Mouse (Mus musculus) adrenal gland, postnatal 14 days (tissue): Measurements from ENCODE around the gene Il17c. TPM values are rescaled to one million over a fixed set of nuclear protein-coding genes. Genes with fewer than 3 reads are reported as not detected.
A peak's percentile ranks its signal among the peaks of the same experiment; 100 is the strongest.

ENCODE experiments used
- DNase-seq: peaks from one replicate; pipeline ENCODE4 v3.0.0; 2021; ENCODE audit warnings: mixed read lengths
- long read RNA-seq, 2 experiments: library from polyadenylated mRNA; stranded (forward); transcript quantifications; one replicate each; pipeline ENCODE4 v2.0.0; 2021
- total RNA-seq: library from RNA; stranded (reverse); gene quantifications from 2 replicates; pipeline ENCODE4 v1.2.3, GENCODE M21; 2021

The Il17c gene
- not detected in 2 replicates for total RNA-seq
- long read RNA-seq, experiment 1: 0 reads
- long read RNA-seq, experiment 2: 0 reads

DNA sequence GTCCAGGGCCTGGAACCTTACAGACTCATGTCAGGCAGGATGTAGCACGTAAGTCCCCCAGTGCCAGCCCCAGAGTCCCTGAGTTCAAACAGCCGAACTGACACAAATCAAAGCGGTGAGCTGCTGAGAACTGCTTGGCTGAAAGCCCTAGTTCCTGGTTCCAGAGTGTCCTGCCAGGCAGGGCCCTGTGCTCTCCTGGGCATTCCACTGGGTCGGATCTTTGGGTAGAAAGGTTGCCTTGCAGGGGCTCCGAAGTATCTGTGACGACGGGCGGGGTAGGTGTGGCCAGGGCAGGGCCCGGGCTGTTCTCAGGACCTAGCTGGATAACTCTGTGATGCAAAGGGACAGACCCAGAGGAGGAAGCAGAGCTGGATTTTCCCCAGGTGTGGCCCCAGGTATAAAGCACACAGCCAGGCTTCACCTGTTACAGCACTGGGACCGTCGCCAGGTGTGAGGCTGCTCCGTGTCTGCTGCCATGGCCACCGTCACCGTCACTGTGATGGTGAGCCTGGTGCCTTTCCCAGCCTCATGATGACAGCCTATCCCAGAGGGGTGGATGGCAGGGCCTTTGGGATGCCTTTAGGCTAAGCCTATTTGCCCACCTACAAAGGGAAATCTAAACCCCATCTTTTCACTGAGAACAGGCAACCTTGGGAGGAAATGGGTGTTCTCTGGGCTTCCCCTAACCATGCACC is at the start of gene Il17c:
Gene Il17c, plus strand, starts transcription at position 645 of the 695 bp plus-strand sequence.
- DNase-seq: peak; percentile 30

DNA sequence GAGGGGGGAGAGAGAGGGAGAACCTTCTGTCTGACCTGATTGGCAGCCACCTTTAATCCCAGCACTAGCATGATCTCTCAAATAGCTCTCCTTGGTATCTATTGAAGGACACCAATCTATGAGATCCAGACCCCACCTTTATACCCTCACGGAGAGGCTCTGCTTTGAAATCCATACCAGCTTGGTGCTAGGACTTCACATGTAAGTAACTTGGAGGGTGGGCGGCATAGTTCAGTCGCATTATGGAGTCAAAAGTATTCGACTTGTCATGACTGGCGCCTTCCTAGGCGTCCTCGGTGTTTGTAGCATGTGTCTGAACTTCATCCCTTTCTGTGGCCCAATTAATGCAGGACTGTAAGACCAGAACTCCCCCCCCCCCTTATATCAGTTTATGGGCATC is 46.5 kb upstream of the Il17c start:
- DNase-seq: no peak

- no peak for DNase-seq
Measured at GRCm38 (mm10) chr8:122375751-122376364, 46.0 kb upstream of the Il17c start.

DNA sequence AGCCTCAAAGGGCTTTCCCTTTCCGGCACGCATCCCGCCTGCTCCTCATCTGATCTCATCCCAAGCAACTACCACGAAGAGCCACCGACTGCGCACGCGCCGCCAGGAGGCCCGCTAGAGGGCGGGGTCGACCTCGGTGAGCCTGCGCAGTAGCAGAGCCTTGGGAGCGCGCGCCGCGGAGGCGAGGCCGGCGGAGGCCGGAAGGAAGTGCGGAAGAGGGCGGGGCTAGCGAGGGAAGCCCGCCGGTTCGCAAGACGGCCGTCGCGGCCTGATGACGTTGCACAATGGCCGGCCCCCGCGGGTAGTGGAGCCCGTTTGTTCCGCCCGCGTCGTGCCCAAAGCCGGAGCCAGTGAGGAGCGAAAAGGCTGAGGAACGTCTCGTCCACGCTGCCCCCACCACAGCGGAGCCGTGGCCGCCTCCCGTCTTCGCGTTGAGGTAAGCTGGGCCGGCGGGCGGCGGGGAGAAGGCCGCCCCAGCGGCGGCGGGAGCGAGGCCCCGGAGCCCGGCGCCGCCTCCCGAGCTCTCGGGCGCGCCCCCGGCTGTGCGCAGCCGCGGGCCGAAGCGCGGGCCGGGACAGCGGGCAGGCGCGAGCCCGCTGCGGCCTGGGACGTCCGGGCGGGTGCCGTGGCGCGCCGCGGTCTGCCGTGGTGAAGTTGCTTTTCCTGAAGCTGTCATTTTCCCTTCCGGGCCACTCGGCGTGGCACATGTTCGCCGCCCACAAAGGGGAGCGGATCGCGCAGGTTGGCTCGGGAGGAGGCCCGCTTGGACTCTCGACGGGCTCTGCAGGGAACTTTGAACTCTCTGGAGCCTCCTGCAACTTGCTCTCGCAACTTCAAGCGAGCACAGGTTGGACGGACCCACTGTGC is 45.2 kb upstream of the Il17c start, which contains the start of gene Zc3h18:
Gene Zc3h18, plus strand, starts transcription at position 245 of the 867 bp plus-strand sequence.
- DNase-seq: peak; percentile 100

DNA sequence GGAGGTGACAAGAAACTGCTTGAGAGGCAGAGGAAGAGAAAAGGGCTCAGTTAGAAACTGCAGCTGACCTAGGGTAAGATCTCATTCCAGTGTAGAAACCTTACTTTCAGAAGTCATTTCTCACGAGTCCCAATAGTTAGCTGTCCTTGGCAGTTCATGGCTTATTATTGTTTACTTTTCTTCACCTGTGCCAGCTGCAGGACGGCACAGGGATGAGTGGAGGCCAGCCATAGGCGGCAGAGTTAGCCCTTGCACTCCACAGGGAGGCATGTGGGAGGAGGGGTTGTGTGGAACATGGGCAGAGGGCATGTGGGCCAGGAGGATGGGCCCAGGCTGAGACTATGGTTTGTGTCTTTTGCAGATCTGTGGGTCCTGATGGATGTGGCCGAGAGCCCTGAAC is 38.8 kb upstream of the Il17c start:
- DNase-seq: no peak

DNA sequence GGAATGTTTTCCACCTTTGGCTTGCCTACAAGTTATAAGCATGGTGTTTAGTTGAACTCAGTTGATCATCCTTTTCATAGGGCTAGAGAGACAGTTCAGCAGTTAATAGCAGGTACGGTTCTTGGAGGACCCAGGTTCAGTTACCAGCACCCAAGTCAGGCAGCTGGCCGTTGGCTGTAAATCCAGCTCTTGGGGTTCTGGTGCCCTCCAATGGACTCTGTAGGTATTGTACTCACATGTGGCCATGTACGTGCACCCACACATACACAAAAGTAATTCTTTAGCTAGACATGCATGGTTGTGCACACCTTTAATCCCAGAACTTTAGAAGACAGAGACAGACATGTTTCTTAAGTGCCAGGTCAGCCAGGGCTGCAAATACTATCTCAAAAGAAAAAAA is 32.5 kb upstream of the Il17c start:
- no peak for DNase-seq

GRCm38 (mm10) chr8:122390758-122391157 is 31.1 kb upstream of the Il17c start:
- DNase-seq: no peak

- no peak for DNase-seq
Measured at GRCm38 (mm10) chr8:122393717-122394116, 28.1 kb upstream of the Il17c start.

- DNase-seq: no peak
Measured at GRCm38 (mm10) chr8:122395291-122395690, 26.5 kb upstream of the Il17c start.

DNA sequence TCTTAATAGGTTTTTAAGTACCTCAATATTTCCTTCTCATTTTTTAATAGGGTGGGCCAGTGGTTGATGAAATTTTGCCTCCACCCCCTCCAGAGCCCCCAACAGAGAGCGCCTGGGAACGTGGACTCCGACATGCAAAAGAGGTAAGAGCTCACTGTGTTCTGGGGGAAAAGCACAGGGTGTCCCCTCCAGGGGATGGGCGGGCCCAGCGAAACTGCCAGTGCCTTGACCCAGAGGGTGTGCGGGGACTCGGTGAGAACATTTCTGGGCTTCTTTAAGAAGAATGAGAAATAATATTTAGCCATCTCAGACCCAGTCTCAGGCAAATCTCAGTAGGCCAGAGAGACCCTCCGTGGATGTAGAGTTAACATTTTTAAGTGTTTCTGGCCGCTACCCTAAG is 23.6 kb upstream of the Il17c start:
- no peak for DNase-seq

DNA sequence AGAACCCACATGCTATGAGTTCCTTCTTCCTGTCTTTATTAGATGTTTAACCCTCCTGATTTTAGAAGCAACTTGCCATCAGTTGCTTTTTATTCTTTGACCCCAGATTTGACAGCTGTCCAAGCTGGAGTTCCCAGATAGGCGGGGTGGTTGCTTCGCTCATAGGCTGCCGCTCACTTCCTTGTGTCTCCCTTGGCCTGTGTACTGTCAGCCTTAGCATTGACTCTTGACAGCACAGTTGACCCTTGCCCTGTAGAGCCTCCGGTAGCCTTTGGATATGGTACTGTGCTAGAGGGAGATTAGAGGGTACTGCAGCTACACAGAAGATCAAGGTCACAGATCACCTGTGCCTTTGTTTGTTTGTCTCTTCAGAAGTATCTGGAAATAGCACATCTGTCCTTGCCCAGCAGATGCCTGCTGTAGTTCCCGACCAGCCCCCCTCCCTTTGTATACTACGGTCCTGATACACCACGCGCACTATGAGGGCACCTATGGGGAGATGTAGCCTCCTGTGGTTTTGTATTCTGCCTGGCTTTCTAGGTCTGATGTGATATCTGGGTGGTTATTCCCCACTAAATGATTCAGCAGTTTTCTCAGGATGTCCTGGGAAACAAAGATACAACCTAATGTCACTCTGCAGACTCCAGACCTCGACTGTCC is 16.5 kb upstream of the Il17c start:
- no peak for DNase-seq

- no peak for DNase-seq
Measured at GRCm38 (mm10) chr8:122407678-122408077, 14.1 kb upstream of the Il17c start.

- DNase-seq: no peak
Measured at GRCm38 (mm10) chr8:122414311-122414710, 7.5 kb upstream of the Il17c start.

GRCm38 (mm10) chr8:122415554-122415953 is 6.3 kb upstream of the Il17c start:
- DNase-seq: no peak

DNA sequence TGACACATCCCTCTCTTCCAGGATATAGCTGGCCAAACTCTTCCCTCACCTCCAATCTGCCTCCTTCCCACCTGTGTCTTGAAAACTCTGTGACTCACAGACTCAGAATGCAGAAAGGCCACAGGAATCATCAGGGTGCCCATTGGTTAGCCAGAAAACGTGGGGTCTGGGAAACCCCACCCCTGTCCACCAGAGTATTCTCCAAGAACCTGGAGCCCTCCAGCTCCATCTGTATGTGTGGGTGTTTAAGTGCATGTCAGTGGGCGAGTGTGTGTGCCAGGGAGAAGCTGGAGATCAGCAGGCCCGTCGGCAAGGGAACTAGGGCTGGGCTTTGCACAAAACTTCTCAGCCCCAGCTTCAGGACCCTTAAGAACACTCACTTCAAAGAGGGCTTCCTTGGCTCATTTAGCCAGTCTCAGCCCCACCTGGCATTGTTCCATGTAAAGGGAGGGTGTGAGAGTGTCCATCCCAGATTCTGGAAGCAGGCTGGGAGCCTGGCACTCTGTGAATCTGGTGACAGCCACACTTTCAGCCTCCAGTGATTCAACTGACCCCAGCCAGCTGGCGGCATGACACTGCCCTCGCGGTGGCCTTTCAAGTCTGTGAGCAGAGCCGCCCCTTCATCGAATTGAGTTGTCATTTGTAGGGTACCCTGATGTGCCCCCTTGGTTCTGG is 1.8 kb upstream of the Il17c start:
- DNase-seq: no peak

DNA sequence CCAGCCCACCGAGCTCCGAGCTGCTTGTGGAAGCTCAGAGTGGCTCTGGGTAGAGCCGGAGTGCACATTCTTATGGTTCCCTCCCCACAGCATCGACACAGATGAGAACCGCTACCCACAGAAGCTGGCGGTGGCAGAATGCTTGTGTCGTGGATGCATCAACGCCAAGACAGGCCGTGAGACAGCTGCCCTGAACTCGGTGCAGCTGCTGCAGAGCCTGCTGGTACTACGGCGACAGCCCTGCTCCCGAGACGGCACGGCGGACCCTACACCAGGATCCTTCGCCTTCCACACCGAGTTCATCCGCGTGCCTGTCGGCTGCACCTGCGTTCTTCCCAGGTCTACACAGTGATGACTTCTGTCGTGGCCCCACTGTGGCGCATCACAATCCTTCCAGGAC is 1.4 kb downstream of the Il17c start:
- no peak for DNase-seq

DNA sequence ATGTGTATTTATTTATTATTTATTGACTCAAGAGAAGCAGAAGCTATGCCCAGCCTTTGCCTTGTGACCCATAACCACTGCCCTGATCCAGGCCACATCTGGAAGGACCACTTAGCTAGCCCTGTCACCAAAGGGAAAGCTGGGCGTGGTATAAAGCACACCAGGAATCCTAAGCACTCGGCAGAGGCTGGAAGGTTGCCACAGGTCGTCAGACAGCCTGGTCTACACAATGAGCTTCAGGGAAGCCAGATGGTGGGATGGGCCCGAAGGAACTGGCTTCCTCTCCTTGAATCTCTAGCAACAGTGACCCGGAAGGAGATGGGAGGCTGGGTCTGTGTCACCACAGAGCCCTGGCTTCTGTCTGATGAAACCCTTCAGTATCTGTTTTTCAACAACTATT is 1.8 kb downstream of the Il17c start:
- DNase-seq: no peak

DNA sequence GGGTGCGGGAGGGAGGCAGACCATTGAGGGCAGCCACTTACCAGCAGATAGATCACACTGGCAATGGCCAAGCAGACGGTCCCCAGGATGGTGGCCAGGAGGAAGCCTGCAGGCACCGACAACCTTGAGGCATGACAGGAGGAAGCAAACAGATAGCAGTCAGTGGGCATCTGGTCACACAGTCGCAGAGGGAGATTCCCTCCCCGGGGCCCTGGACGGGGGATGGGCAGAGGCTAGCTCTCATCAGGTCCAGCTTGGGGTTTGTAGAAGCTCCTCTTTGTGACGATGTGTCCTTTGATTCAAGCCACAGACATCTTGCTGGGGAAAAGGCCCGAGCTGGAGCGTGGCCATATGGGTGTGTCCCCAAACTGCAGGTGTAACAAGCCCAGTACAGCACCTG is 4.3 kb downstream of the Il17c start:
- no peak for DNase-seq

GRCm38 (mm10) chr8:122427607-122428006 is 5.8 kb downstream of the Il17c start:
- no peak for DNase-seq

GRCm38 (mm10) chr8:122428163-122428562 is 6.3 kb downstream of the Il17c start:
- no peak for DNase-seq

- no peak for DNase-seq
Measured at GRCm38 (mm10) chr8:122430058-122430636, 8.3 kb downstream of the Il17c start.

- DNase-seq: no peak
Measured at GRCm38 (mm10) chr8:122430646-122431045, 8.8 kb downstream of the Il17c start.
